Mouse (Mus musculus): ENCODE measurements around the gene Rps5.

DNA sequence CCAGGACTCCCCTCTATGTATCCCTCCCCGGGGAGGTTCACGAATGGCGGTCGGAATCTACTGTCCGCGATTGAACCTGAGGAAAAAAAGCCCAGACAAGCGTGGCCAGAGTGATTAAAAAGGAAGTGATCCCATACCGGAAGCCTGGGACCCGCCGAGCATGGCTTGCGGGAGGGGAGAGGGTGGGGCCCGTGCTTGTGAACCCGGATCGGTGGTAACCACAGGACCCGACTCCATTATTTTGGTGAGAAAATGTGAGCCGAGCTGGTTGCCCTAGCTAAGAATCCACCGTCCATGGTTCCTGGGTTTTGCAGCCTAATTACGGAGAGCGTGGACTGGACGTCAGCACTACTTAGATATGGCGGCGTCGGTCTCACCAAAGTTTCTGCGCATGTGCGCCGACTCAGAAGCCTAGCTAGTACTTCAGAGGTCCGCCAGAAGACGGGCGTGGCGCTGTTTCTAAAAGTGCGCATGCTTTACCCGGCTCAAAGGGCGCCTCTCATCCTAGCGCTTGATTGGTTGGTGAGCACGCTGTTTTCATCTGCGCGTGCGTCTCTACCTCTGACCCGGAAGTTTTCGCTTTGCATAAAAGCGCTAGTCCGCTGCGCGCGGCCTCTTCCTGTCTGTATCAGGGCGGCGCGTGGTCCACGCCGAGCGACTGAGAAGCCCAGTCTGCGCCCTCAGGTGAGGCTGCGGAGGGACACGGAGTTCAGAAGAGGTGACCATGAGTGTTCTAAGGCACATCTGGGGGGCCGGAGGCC is at the start of gene Rps5:
- TF ChIP-seq CTCF (IDR thresholded peaks at IDR 0.05; ENCODE audit: extremely low read depth, insufficient read depth, insufficient read length, insufficient replicate concordance) (peak; percentile 61; the same call in 1 of the 2 replicates), POLR2A (IDR thresholded peaks at IDR 0.05; ENCODE audit: low read depth, low read length) (peak; percentile 93)
